Mouse (Mus musculus) kidney, postnatal 4 days (tissue): ENCODE data around the gene Gtf2ird1.

Experiments used
- DNase-seq, 2 experiments: peaks; one replicate each; pipeline ENCODE4 v3.0.0; 2021; ENCODE audit warnings: mixed read lengths in 2 of 2

Gtf2ird1 gene

DNA sequence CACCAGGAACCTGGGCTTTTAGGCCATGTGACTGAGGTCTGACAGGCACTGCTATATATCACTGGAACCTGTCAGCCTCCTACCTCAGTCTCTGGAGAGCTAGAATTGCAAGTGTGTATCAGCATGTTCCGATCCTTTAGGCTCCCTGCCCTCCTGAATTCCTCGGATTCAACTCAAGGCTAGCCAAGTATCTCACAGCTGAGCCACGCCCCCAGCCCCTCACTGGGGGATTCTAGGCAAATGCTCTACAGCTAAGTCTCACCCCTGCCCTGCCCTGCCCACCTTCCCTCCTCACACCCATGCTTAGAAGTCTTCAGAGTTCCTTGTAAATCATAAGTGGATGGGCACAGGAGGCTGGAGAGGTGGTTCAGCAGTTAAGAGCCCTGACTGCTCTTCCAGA lies 15.4 kb downstream of the Gtf2ird1 start:
- DNase-seq = no peak

DNA sequence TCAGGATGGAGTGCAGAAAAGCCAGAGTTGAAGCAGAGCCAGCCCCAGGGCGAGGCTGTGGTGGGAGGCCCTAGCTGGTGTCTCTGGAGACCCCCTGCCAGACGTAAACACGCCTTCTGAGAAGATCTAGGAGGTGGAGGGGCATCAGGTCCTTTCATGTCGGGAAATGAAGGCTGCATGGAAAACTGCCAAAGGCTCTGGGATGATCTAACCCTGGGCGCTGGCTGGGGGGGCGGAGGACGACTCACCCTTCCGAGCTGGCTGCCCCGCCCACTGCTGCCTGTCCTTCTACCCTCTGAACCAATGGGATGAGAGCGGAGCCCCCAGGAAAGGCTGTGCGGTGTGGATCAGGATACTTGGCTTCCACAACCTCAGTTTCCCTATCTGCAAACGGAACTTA lies 16.4 kb downstream of the Gtf2ird1 start:
- peak; percentile 45 to 67 for DNase-seq

DNA sequence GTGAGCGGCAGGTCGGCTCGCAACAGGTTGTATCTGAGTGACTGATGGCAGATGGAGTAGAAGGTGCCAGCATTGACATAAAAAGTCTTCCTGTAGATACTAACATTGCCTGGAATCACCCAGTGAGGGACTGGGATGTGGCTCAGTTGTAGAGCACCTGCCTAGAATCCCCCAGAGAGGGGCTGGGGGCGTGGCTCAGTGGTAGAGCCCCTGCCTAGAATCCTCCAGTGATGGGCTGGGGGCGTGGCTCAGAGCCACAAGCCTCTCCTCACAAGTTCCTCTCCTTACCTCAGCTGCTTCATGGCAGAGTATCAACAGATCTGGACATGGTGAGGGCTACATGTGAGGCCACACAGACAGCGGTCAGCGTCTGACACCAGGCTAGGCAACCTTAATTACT lies 17.0 kb downstream of the Gtf2ird1 start:
- DNase-seq = no peak

DNA sequence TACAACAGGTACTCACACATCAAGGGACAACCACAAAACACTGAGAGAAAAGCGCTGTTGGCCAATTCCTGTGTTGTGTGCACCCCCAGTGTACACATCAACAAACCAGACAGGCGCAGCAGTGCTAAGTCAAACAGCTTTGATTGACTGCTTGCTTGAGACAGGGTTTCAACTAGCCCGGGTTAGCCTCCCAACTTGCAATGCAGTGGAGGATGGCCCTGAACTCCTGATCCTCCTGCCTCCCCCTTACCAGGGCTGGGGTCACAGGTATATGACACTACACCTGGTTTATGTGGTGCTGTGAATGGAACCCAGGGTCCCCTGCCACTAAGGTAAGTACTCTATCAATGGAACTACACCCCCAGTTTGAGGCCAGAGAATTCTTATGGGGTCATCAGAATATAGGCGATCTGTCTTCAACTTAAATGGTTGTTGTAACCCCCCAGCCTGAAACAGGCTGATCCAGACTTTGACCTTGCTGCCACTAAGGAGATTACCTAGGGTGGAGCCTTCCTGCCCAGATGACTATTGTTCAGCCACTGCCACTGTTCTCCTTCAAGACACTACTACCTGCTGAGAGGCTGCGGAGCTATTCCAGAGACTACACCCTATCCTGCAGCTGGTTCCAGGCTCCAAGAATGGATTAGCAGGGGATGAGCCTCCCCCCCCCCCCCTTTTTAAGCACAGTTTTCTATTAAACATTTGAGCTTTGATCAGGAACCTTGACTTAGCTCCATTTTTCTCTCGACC lies 17.7 kb downstream of the Gtf2ird1 start:
- no peak for DNase-seq

DNA sequence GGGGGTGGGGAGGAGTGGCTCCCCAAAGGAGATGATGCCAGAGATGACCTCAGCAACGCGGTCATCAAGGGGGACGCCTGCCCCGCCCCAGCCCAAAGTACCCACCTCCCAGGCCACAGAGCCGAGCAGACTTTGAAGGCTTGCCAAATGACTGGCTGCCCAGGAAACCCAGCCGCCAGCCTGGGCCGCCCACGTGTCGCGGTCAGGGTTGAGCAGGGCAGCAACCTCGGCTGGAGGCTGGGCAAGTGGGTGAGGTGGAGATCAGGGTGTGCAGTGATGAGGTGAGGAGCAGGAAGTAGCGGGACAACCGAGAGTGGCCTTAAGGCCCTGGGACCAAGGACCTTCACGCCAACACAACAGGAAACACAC lies 19.1 kb downstream of the Gtf2ird1 start:
- peak; percentile 67 to 82 for DNase-seq

DNA sequence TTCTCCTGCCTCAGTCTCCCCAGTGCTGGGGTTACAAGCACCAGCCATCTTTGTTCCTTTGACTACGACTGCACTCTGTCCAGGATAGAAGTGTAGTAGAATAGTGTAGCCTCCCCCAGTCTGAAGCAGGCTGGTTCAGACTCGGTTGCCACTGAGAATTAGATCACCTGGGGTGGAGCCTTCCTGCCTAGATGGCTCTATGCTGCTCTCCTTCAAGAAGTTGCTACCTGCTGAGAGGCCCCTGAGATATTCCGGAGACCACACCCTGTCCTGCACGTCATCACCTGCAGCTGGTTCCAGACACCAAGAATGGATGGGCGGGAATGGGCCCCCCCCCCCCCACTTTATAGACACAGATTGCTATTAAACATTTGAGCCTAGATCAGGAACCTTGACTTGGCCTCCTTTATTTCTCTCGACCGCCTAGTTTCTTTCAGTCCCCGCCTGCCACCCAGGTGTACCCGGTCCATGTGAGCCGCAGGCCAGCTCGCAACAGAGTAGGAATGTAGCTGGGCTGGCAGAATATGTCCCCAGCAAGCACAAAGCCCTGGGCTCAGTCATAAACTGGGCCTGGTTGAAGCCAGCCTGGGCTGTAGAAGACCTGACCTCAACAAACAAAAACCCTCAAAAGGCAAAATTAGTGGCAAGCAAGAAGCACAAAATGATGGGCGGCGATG lies 19.6 kb downstream of the Gtf2ird1 start:
- no peak for DNase-seq

DNA sequence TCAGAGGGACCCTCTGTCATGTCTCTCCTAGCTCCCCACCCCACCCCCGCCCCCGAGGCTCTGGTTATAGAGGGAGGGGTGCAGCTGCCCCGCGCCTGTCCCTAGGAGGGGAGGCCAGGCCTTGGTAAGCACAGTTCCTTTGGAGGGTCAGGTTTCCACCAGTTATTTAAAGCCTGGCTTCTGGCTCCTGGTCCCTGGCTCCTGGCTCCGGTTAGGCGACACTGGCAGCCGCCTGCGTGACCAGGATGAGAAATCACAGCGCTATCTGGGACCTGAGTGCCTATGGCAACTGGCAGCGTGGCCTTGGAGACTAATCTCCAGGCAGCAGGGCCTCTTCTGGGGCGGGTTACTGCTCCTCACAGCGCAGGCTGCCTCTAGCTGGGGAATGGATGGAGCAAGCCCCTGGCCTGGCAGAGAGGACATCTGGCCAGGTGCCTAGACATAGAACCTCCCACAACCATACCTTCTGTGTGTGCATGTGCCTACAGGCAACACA lies 20.6 kb downstream of the Gtf2ird1 start:
- peak; percentile 17 to 36 for DNase-seq

DNA sequence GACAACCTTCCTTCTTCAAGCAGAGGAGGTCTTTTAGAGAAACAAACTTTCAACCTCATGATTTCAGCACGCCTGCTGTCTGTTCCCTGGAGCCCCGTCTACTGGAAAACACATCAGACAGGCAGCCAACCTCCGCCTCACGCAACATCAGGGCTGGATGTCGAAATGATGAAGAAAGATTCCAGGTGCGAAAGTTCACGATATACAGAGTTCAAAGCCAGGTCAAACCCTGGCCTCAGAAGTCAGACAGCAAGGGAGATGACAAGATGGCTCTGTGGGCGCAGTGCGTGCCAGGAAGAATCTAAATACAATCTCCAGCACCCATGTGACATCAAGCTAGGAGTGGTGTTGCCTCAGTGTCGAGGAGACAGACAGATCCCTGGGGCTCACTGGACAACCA lies 23.4 kb downstream of the Gtf2ird1 start:
- DNase-seq = no peak

DNA sequence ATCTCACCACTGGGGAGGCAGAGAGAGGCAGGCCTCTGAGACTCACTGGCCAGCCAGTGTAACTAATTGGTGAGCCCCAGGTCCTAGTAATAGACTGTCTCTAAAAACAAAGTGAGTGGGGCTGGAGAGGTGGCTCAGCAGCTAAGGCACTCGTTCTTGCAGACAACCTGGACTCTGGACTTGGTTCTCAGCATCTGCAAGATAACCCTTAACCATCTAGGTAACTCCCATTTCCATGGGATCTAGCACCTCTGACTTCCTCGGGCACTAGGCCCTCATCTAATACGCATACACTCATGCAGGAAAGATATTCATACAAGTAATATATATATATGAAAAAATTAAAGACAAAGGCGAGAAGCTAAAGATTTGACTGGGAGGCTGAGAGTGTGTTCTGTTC lies 26.4 kb downstream of the Gtf2ird1 start:
- DNase-seq = no peak

DNA sequence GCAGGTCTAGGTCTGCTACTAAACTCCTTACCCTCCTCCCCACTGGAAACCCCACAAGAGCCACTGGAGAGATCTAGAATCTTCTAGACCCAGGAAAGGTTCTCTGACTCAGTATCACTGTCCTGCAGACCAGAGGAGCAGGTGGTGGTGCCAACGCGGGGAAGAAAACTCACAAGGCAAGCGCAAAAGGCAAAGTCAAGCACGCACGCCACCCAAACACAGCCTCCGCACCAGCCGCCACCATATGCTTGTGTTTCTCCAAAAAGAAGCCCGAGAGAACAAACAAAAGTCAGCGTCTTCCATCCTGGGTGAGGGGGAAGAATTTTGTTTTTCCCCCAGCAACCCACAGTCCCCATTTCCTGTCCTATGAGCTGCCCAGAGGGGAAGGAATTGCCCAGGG lies 28.9 kb downstream of the Gtf2ird1 start:
- no peak for DNase-seq

DNA sequence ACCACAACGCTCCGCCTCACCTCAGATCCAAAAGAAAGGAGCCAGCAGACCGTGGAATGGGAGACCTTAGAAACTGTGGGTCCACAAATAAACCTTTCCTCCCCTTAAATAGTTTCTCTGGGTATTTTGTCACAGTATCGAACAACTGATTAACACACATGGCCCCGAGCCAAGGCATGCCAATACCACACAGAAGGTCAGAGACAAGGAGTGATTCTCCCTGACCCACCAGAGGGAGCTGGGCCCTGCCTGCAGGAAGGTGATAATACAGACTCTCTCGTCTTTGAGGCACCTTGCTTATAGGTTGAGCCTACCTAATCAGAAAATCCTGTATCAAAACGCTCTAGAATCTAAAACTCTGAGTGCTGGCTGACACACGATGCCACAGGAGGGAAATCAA lies 30.9 kb downstream of the Gtf2ird1 start:
- DNase-seq = no peak

DNA sequence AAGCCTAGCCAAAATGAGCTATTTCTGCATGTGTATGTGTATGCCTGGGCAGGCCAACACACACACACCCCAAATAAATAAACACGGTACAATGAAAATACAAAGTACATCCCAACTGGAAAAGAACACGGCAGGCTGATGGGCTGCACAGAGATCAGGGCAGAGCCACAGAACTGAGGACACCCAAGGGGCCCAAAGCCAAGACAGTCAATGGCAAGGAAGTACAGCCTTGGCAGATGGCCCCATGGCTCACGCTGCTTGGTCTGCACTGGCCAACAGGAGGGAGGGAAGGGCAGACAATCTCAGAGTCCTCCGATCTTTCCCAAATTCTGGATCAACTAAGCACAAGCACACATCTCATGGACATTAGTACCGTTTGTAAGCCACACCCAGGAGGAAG lies 32.6 kb downstream of the Gtf2ird1 start:
- DNase-seq = no peak

DNA sequence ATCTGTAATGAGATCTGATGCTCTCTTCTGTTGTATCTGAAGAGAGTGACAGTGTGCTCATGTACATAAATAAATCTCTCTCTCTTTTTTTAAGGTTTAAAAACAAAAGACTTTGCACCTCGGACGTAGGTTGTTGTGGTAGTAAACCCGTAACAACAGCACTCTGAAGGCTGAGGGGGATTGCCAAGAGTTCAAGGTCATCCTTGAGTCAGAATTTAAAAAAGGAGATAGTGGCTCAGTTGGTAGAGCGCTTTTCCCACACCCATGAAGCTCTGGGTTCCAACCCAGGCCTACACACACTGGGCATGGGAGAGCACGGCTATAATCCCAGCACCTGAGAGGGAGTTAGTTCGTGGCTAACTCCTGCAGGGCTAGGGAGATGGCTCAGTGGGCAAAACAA lies 33.1 kb downstream of the Gtf2ird1 start:
- no peak for DNase-seq

DNA sequence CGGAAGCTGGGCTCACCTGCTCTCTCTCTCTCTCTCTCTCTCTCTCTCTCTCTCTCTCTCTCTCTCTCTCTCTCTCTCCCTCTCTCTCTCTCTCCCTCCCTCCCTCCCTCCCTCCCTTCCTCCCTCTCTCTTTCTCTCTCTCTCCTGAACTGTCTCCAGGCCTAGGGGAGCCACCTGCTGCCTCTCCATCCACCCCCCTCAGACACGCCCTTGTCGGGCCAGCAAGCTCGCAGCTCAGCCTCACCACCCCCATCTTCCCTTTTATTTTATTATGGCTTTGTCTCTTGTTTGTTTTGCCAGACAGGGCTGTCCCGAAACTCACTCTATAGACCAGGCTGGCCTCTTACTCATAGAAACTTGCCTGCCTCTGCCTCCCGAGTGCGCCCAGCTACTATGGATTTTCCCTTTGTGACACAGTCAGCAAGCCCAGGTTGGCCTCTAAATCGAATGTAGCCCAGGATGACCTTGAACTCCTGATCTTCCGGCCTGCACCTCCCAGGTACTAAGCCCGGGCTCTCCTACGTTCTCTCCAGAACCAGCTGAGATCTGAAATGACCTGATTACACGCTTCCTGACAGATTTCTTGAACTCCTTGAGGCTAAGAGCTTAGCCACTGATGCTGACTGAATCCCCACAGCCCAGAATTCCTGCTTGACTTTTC lies 34.1 kb downstream of the Gtf2ird1 start:
- no peak for DNase-seq

DNA sequence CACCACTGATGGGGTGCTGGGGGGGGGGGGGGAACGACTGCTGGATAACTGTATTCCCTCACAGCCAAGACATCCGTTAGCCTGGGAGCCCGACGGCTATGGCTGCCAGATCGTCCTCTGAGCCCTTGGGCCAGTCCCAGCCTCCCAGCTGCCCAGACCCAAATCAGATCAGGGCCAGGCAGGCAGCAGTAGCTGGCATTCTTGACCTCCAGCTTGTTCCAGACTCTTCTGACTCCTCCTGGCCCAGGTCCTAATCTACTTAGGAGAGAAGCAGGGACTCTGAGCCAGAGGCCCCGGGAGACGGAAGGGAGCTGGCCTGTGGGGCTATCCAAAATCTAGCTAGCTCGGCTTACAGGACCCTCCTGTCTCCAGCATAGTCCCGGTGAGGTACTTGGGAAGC lies 35.5 kb downstream of the Gtf2ird1 start:
- no peak for DNase-seq

DNA sequence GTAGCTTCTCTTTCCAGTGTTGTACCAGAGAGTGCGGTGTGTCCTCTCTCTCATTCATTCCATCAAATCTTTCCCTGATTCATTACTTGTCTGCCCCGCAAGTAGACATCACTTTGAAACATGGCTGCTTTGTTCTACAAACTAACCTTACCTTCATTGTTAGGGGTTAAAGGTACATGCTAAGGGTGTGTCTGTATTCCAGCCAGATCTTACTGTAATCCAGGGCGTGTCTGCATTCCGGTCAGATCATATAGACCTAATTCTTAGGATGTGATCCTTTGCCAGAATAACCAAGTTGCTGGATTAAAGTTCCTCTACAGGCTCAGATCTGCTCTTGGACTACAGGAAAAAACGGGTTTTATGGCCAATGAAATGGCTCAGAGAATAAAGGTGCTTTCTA lies 36.8 kb downstream of the Gtf2ird1 start:
- DNase-seq = no peak

DNA sequence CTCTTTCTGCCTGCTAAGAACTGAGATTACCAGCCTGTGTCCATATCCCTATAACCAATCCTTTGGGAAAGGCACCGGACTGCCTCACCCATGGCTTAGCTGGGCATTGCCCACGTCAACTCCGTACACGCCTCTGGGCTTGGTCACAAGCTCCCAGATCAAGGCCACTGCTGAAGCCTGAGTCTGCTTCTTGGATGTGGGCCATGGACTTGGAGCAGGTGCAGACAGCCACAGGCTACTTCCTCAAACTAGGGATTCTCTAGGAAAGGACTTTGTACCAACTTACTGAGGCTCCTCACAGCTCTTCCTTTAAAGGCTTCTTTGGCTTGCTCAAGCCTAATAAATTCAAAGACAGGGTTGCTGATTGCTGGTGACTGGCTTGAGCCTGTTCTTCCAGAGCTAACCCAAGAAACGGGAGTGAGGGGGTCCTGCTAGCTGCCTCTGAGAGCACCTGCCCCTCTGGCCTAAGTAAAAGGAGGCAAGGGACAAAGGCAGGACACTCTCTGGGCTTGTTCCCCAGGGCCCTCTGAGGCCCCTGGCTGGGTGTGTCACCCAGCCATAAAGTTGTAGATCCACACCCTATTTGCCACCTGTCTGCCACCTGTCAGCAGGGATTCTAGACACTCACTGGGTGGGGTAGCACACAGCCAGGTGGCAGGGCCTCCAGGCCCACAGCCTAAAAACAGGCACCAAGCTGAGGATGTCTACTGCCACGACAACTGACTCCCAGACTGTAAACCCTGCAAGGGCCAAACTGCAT lies 38.0 kb downstream of the Gtf2ird1 start:
- DNase-seq = peak; percentile 35 to 65

DNA sequence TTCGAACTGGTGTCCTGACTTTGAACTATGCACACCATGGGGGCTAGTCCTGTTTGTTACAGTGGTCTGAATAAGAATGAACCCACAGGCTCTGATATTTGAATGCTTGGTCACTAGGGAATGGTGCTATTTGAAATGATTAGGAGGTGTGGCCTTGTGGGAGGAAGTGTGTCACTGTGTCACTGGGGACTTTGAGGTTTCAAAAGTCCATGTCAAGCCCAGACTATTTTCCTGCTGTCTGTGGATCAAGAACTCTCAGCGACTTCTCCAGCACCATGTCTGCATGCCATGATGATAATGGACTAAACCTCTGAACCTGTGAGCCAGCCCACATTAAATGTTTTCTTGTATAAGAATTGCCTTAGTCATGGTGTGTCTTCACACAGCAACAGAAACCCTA lies 44.2 kb downstream of the Gtf2ird1 start:
- no peak for DNase-seq

DNA sequence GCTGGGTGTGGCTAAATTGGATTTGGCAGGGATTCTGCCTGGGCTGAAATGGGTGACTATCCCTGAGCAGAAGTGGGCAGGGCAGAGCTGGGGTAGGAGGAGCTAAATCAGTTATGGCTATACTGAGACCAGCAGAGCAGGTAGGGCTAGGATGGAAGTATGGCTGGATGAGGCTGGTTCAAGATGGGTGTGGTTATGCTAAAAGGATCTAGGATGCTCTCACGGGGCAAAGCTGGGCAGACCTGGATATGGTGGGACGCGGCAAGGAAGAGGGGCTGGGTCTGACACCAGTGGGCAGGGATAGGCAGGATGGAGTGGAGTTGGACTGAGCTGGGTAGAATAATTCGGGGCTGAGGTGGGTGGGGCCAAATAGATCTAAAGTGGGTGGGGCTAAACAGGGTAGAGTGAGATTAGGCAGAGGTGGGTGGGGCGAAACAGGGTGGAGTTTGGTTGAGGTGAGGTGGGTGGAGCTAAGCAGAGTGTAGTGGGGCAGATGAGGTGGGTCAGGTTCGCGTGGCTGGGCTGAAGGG lies 46.1 kb downstream of the Gtf2ird1 start:
- DNase-seq = no peak

DNA sequence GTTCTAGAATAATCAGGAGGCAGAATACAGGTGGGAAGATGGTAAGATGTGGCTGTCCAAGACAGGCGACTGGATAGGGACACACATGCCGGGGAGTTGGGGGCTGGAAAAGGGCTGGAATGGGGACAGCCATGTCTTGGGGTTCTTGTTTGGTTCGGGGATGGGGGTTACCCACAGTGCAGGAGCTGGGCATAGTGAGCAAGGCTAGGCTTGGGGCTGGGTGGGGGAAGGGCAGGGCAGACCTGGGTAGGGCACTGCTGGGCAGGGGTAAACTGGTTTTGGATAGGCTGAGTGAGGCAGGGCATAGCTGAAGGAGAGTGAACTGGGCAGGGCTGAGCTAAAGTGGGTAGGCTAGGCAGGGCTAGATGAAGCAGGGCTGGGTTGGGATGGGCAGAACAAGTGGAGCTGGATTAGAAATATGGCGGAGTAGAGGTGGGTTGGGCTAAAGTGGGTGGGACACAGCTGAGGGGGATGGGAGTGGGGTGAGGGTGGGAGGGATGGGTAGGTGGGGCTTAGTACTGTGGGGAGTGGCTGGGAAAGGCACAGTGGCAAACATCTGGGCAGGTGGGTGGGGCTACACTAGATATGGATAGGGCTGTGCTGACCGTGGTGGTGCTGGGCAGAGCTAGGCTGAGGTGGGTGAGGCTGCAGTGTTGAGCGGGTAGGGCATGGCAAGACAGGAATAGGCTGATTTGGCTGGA lies 46.8 kb downstream of the Gtf2ird1 start:
- no peak for DNase-seq

DNA sequence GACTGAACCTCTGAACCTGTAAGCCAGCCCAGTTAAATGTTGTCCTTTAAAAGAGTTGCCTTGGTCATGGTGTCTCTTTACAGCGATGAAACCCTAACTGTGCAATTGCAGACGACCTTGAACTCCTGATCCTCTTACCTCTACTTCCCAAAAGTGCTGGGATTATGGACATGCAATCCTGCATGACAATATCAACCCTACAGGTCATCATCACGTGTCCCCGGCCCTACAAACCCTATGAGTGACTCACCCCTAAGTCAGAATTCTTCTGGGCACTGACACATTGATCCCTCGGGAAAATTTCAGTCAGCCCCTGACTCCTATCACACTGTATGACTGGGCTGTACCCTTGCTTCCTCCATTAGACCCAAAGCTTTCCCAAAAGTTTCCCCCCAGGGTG lies 48.4 kb downstream of the Gtf2ird1 start:
- no peak for DNase-seq

DNA sequence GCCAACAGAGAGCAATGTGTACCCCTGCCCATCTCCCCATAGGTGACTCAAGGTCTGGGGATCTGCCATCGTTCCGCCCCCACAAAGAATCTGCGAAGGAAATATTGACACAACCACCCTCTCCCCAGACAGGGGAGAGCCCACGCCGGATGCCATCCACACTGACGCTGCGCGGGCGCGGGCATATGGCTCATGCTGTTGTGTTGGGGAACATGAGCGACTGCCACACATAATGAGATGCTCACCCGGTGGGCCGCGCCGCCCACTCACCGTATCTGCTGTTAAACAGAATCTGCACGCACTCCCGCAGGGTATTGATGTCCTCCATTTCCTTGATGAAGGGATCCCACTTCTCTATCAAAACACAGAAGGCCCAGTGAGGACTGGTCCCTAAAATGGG lies 54.7 kb downstream of the Gtf2ird1 start:
- no peak for DNase-seq
